7 mouse cellular contexts compared by ENCODE assay signal in the genomic region with DNA sequence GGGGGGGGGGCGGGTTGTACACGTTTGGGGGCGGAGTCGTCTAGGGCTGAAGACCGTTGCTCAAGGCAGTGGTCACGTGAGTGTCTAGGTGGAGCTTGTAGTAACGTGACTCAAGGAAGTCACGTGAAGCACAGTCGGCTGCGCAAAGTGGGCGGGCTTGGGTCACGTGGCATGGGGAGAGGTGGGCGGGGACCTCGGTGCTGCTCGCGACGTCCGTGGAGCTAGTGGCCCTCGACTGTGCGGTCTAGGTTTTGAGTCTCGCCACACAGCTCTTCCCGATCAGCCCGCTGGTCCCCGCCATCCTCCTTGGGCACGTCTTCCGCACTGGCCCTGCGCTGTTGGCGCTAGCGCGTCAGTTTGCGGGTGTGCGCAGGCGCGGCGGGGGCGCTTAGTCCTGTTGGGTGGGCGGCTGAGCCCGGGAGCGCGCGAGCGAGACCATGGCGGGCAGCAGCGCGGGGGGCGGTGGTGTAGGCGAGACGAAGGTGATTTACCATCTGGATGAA. TPM values are rescaled to one million over a fixed set of nuclear protein-coding genes. Genes with fewer than 3 reads are reported as not detected.
A peak's percentile ranks its signal among the peaks of the same experiment; 100 is the strongest.
DNase-seq lines count a peak whose midpoint lies in the region.

A gene (plus strand): TSS at position 200 of the 503 bp plus-strand sequence.

- H3K27ac ChIP-seq in midbrain, embryonic 10.5 days (replicated peaks), result peak within 1 kb of the TSS; percentile 94

- H3K4me1 ChIP-seq in midbrain, embryonic 10.5 days, result peaks cover 68% of the 10 kb centered on the region

- no peaks in the 10 kb centered on the region for H3K9me3 ChIP-seq in midbrain, embryonic 10.5 days (replicated peaks)

- peak; percentile 93 to 97 for DNase-seq in adrenal gland, adult (ENCODE audit: inconsistent age in 2 of 2, low spot score in 1 of 2)
- DNase-seq in embryo, embryonic 10 days (ENCODE audit: low spot score), result peak; percentile 99
- peak; percentile 88 for DNase-seq in gastrocnemius, postnatal 10 days
- DNase-seq in induced T-regulatory cell, adult 2 months (ENCODE audit: low read depth), result peak; percentile 97
- DNase-seq in left cerebral cortex, postnatal 25 days (ENCODE audit: low spot score in 2 of 2), result peak; percentile 92 to 96
- peak; percentile 96 for DNase-seq in midbrain, embryonic 10.5 days (ENCODE audit: low spot score)
- peak; percentile 90 for DNase-seq in right cerebral cortex, postnatal 4 days

- under 1% methylated on average over 48 of the region's 48 CpGs for WGBS in midbrain, embryonic 10.5 days

- intact Hi-C loops in left cerebral cortex, postnatal 25 days (cut with DNase I), result loop anchor here (1.0 to 5.0 kb wide), 2 partner anchors 21 to 212 kb away; a partner anchor contains a TSS

- no peaks in the 10 kb centered on the region for H3K27me3 ChIP-seq in midbrain, embryonic 10.5 days (ENCODE audit: low read depth, poor library complexity, severe bottlenecking)

- H3K36me3 ChIP-seq in midbrain, embryonic 10.5 days, result peaks cover 50% of the 10 kb centered on the region

- peak within 1 kb of the TSS; percentile 97 for H3K4me3 ChIP-seq in midbrain, embryonic 10.5 days

RNA-seq across cellular contexts. Expression of the gene that starts here (rescaled TPM):
- 10 to 100 TPM in 1 of 2 experiments, 1 to 10 TPM in 1; 8.2 to 14.7 TPM for total RNA-seq in gastrocnemius, postnatal 10 days (2021)
- total RNA-seq in left cerebral cortex, postnatal 25 days (2021), result 10 to 100 TPM; 26.1 to 32.2 TPM
- polyA plus RNA-seq in midbrain, embryonic 10.5 days (2016; fragmentation: Nextera tagmentation; extraction: Ambion mirVana), result 52.1 and 54.1 TPM in 2 replicates

Comparison
In these comparisons a context has a peak if more than half of its experiments do, and no peak if none do; other contexts are left out.
1. Peak in every context shown above with its lines: DNase-seq, H3K4me3 ChIP-seq and H3K27ac ChIP-seq.